Mouse (Mus musculus): ENCODE data around the gene Shbg.
"Not testable (repeated sequence)": the region's sequence is repeated elsewhere in the genome, so short reads cannot be mapped to it uniquely, and the experiment has no call there.

Shbg gene

GRCm38 (mm10) chr11:69632284-69633089, 14.8 kb upstream of the Shbg start, which contains the start of gene Fxr2:
Fxr2 (plus strand) TSS chr11:69632990.
- CTCF ChIA-PET = interaction anchor here (0.7 to 0.8 kb wide), 2 partner anchors 26 to 382 kb away, joined by 3 read pairs; no protein-coding TSS in a partner anchor

- CTCF ChIA-PET = no interaction called here
Measured at GRCm38 (mm10) chr11:69629802-69630201, 12.1 kb upstream of the Shbg start.

- CTCF ChIA-PET = interaction anchor here (1.1 kb wide), 1 partner anchor 35 kb away, joined by 4 read pairs; no protein-coding TSS in a partner anchor
Measured at GRCm38 (mm10) chr11:69628286-69628685, 10.6 kb upstream of the Shbg start.

- CTCF ChIA-PET = not testable (repeated sequence)
Measured at GRCm38 (mm10) chr11:69624339-69624738, 6.6 kb upstream of the Shbg start.

- CTCF ChIA-PET = no interaction called here
Measured at GRCm38 (mm10) chr11:69623006-69623405, 5.3 kb upstream of the Shbg start.

GRCm38 (mm10) chr11:69622406-69622805, 4.7 kb upstream of the Shbg start:
- CTCF ChIA-PET = no interaction called here

- CTCF ChIA-PET = no interaction called here
Measured at GRCm38 (mm10) chr11:69621571-69622268, 4.0 kb upstream of the Shbg start, which contains the start of gene Sat2. Sat2 (plus strand) TSS chr11:69622024.

GRCm38 (mm10) chr11:69620394-69621081, 2.8 kb upstream of the Shbg start:
- CTCF ChIA-PET = interaction anchor here (0.6 to 0.7 kb wide), 3 partner anchors 89 to 769 kb away, joined by 4 to 6 read pairs (median 4); no protein-coding TSS in a partner anchor

GRCm38 (mm10) chr11:69616781-69617180, 924 bp downstream of the Shbg start:
- CTCF ChIA-PET = no interaction called here

- CTCF ChIA-PET = interaction anchor here (0.7 to 1.4 kb wide), 4 partner anchors 17 to 200 kb away, joined by 5 to 20 read pairs (median 8); no protein-coding TSS in a partner anchor
Measured at GRCm38 (mm10) chr11:69614257-69614588, 3.5 kb downstream of the Shbg start.

GRCm38 (mm10) chr11:69613553-69614256, 4.0 kb downstream of the Shbg start:
- CTCF ChIA-PET = interaction anchor here (0.5 to 1.4 kb wide), 5 partner anchors 17 to 199 kb away, joined by 4 to 20 read pairs (median 7); no protein-coding TSS in a partner anchor

- CTCF ChIA-PET = no interaction called here
Measured at GRCm38 (mm10) chr11:69610899-69611298, 6.8 kb downstream of the Shbg start.

GRCm38 (mm10) chr11:69609416-69609815, 8.3 kb downstream of the Shbg start:
- CTCF ChIA-PET = no interaction called here

GRCm38 (mm10) chr11:69608525-69608924, 9.2 kb downstream of the Shbg start:
- CTCF ChIA-PET = no interaction called here

- CTCF ChIA-PET = interaction anchor here (0.5 to 0.7 kb wide), 2 partner anchors 629 to 1027 kb away, joined by 5 to 6 read pairs; no protein-coding TSS in a partner anchor
Measured at GRCm38 (mm10) chr11:69606832-69607231, 10.9 kb downstream of the Shbg start.

- CTCF ChIA-PET = no interaction called here
Measured at GRCm38 (mm10) chr11:69606491-69606795, 11.3 kb downstream of the Shbg start.

GRCm38 (mm10) chr11:69605726-69606490, 11.8 kb downstream of the Shbg start, which contains the start of gene Atp1b2:
Atp1b2 (minus strand) TSS chr11:69605942.
- CTCF ChIA-PET = interaction anchor here (0.7 kb wide), 1 partner anchor 602 kb away, joined by 3 read pairs; no protein-coding TSS in a partner anchor

GRCm38 (mm10) chr11:69604795-69605664, 12.7 kb downstream of the Shbg start:
- CTCF ChIA-PET = interaction anchor here (0.7 kb wide), 1 partner anchor 601 kb away, joined by 3 read pairs; no protein-coding TSS in a partner anchor

GRCm38 (mm10) chr11:69604347-69604746, 13.4 kb downstream of the Shbg start:
- CTCF ChIA-PET = no interaction called here

GRCm38 (mm10) chr11:69603516-69603915, 14.2 kb downstream of the Shbg start:
- CTCF ChIA-PET = no interaction called here

Data from spleen, embryonic (tissue).